Mouse (Mus musculus): ENCODE data around the gene Arhgap45.

GRCm38 (mm10) chr10:80063104-80063503 is 46.7 kb downstream of the Arhgap45 start:
- no peak for TF ChIP-seq GATA1 (IDR thresholded peaks at IDR 0.05; ENCODE audit: borderline replicate concordance, low read length)
- no peak for TF ChIP-seq FLI1 (IDR thresholded peaks at IDR 0.05; ENCODE audit: low read length)

Data from megakaryocyte, embryonic 14.5 days (primary cell).